Mouse (Mus musculus) naive thymus-derived CD4-positive, alpha-beta T cell, adult 2 months (primary cell): ENCODE results near the gene Arnt.
"Not testable (repeated sequence)": the region's sequence is repeated elsewhere in the genome, so short reads cannot be mapped to it uniquely, and the experiment has no call there.

Source experiments
- DNase-seq: peaks from one replicate; pipeline ENCODE4 v3.0.0-alpha.2; 2011; ENCODE audit warnings: low read depth

Arnt gene

GRCm38 (mm10) chr3:95434136-95434982, at the start of gene Arnt:
TSS of gene Arnt (plus strand) at chr3:95434388.
- DNase-seq = peak; percentile 95

GRCm38 (mm10) chr3:95385401-95386075, 48.6 kb upstream of the Arnt start:
- peak; percentile 41 for DNase-seq

- DNase-seq = peak; percentile 49
These were observed 39.8 kb upstream of the Arnt start for GRCm38 (mm10) chr3:95394385-95394784.

- no peak for DNase-seq
These were observed 31.4 kb upstream of the Arnt start, which contains the start of gene 4930558C23Rik for GRCm38 (mm10) chr3:95402741-95403140. TSS of gene 4930558C23Rik (minus strand) at chr3:95402841.

DNA sequence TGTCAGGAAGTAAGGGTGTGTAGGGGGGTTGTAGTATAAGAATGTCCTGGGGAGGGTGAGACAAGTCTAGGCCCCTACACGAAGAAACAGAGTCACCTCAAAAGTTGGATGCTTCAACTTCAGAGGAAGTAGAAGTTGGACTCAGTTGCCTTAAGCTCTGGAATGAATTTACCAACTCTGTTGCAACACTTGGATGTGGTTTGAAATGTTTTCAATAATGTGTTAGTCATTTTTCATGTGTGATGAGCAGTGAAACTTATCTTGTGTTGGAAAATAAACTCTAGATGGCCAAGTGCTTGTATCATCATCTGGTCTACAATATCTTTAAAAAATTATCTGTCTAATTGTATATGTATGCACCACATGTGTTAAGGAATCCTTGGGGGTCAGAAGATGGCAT, 26.5 kb upstream of the Arnt start:
- DNase-seq = no peak

GRCm38 (mm10) chr3:95408852-95409251, 25.3 kb upstream of the Arnt start:
- no peak for DNase-seq

- no peak for DNase-seq
These were observed 21.9 kb upstream of the Arnt start for GRCm38 (mm10) chr3:95412268-95412667.

DNA sequence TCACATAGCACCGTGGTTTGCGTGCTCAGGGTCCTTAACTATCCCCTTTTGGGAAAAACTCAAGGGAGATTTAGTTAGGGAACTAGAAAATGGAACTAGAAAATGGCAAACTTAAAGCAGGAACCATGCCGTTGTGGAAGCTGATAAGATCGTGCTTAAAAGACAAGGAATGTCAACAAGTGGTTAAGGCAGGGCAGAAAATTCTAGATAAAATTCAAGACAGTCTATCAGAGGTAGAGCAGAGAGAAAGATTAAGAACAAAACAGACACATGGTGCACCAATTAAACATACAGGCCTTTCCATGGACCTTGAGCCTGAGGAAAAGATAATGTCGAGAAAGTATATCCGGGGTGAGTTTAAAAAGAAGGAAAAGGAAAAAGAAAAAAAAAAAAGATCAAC, 16.3 kb upstream of the Arnt start:
- DNase-seq = no peak

DNA sequence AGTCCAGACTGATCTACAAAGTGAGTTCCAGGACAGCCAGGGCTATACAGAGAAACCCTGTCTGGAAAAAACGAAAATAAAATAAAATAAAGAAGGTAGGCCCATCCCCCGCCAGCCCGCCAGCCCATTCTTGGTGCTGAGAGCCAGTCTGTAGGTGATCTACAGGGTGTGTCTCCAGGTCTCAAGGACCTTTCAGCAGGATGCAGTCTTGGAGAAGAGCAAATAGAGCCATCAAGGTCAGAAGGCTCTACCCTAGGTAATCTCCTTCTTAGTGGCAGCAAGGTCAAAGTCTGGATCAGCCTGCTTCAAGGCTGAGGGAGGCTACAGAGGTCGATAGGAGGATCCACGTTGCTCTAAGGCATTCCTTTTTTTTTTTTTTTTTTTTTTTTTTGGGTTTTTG, 7.7 kb upstream of the Arnt start:
- DNase-seq = not testable (repeated sequence)

- not testable (repeated sequence) for DNase-seq
These were observed 6.9 kb upstream of the Arnt start for GRCm38 (mm10) chr3:95427117-95427890.

DNA sequence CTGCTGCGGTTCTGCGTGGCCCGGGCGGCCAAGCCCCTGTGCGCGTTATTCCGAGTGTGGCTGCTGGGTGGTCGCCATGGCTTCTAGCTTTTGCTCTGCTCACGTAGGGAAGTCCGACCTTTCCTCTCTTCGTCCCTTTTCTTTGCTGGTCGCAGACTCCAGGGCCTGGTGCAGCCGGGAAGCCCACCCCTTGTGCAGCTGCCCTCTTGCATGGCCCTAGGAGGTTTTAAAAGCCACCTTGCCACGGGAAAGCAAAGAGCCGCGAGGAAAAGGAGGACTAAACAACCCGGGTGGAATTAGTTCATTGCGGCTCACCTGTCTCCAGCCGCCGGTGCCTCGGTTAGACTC, 6.3 kb upstream of the Arnt start:
- DNase-seq = not testable (repeated sequence)

GRCm38 (mm10) chr3:95428423-95428822, 5.8 kb upstream of the Arnt start:
- DNase-seq = not testable (repeated sequence)

GRCm38 (mm10) chr3:95433301-95433915, 780 bp upstream of the Arnt start:
- DNase-seq = no peak

- DNase-seq = no peak
These were observed 789 bp downstream of the Arnt start for GRCm38 (mm10) chr3:95434983-95435370.

DNA sequence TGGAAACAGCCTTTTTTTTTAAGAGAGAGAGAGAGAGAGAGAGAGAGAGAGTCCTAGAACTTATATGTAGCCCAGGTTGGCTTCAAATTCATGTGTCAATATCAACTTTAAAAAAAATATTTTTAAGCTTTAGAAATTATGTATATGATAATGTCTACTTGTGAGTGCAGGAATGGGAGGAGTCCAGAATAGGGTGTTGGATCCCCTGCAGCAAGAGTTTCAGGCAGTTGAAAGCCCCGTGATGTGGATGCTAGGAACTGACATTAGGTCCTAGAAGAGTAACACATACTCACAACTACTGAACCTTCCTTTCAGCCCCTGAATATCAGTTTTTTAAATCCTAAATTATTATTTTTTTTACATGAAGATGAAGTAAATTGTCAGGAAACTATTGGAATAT, 1.4 kb downstream of the Arnt start:
- no peak for DNase-seq

DNA sequence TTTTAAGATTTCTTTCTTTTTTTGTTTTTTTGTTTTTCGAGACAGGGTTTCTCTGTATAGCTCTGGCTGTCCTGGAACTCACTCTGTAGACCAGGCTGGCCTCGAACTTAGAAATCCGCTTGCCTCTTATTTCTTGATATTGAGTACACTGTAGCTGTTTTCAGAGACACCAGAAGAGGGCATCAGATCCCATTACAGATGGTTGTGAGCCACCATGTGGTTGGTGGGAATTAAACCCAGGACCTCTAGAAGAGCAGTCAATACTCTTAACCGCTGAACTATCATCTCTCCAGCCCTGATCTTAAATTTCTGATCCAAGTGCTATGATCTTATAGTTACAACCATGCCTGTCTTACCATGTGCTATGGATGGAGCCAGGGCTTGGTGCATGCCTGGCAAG, 4.4 kb downstream of the Arnt start:
- not testable (repeated sequence) for DNase-seq

- DNase-seq = no peak
These were observed 5.5 kb downstream of the Arnt start for GRCm38 (mm10) chr3:95439670-95440069.

GRCm38 (mm10) chr3:95442406-95443117, 8.4 kb downstream of the Arnt start:
- no peak for DNase-seq

GRCm38 (mm10) chr3:95445311-95445710, 11.1 kb downstream of the Arnt start:
- no peak for DNase-seq

DNA sequence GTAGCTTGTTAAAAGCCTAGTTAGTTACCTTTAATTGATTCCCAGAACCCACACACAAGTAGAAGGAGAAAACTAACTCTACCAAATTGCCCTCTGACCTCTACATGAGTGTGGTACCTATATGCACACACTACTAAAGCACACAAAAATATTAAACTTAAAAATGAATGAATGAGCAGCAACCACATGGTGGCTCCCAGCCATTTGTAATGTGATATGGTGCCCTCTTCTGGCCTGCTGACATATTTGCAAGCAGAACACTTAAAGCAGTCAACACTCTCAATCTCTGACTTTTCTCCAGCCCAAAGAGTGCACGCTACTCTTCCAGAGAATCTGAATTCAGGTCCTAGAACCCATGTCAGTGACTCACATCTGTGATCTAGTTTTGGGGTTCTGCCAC, 16.2 kb downstream of the Arnt start:
- peak; percentile 80 for DNase-seq

DNA sequence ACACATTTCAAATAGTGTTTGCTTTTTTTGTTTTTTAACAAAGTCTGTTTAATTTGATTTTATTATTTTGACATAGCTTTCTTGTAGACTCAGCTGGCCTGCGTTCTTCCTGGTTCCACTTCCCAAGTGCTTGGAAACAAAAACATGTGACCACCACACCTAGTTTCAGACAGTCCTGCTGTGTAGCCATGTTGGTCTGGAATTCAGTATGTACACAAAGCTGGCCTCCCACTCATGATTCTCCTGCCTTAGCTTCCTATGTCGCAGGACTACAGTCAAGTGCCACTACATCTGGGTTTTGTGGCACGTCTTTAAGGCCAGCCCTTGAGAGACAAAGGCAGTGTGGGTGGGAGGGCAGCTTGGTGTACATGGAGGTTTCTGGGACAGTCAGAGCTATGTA, 16.7 kb downstream of the Arnt start:
- DNase-seq = no peak

- no peak for DNase-seq
These were observed 22.2 kb downstream of the Arnt start for GRCm38 (mm10) chr3:95456367-95456766.
